Mouse (Mus musculus) layer of hippocampus, adult 11-12 months (tissue): ENCODE measurements around the gene Abca1.

Experiments used
- DNase-seq: peaks from one replicate; pipeline ENCODE4 v3.0.0; 2022; ENCODE audit warnings: low spot score

The Abca1 gene

GRCm38 (mm10) chr4:53121516-53122227 lies 38.0 kb downstream of the Abca1 start:
- DNase-seq = peak; percentile 69

- DNase-seq = no peak
Observed at GRCm38 (mm10) chr4:53121084-53121483, 38.6 kb downstream of the Abca1 start.

GRCm38 (mm10) chr4:53120038-53120685 lies 39.5 kb downstream of the Abca1 start:
- no peak for DNase-seq

- no peak for DNase-seq
Observed at GRCm38 (mm10) chr4:53118643-53119042, 41.1 kb downstream of the Abca1 start.

GRCm38 (mm10) chr4:53117610-53118009 lies 42.1 kb downstream of the Abca1 start:
- no peak for DNase-seq

GRCm38 (mm10) chr4:53117076-53117475 lies 42.6 kb downstream of the Abca1 start:
- DNase-seq = no peak

GRCm38 (mm10) chr4:53115866-53116265 lies 43.8 kb downstream of the Abca1 start:
- peak; percentile 49 for DNase-seq

GRCm38 (mm10) chr4:53115410-53115809 lies 44.3 kb downstream of the Abca1 start:
- no peak for DNase-seq

DNA sequence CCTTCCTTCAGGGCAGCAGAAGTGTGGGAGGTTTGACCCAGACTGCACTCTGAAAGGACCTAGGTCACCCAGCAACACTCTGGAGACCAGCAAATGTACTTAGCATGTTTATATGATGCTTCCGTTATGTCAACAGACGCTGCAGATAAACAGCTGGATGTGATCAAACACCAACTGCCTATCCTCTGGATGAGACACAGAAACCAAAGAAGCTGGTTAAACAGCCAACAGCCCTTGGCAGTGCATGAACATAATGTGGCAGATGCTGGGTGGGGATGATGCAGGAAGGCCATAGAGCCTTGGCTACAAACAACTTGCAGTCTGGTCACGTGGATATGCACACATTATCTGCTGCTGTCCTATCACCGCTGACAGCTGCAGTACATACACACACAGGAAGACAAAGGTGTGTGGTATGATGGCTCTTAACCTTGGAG lies 47.8 kb downstream of the Abca1 start:
- no peak for DNase-seq

DNA sequence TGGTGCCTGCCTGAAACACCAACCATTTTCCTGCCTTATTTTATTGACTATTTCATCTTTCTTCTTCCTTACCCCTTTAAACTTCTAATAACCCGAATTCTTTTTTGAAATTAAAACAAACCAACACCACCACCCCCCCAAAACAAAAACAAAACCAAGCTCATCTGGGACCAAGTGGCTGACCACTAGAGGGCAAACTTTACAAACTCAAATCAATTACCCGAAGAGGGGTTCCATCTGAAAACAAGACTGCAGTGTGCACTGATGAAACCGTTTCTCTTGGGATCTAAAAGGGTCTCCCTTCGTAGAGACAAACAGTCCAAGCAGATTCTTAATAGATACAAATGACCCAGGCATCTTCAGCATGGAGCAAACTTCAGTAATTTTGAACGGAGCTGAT lies 49.3 kb downstream of the Abca1 start:
- peak; percentile 43 for DNase-seq

DNA sequence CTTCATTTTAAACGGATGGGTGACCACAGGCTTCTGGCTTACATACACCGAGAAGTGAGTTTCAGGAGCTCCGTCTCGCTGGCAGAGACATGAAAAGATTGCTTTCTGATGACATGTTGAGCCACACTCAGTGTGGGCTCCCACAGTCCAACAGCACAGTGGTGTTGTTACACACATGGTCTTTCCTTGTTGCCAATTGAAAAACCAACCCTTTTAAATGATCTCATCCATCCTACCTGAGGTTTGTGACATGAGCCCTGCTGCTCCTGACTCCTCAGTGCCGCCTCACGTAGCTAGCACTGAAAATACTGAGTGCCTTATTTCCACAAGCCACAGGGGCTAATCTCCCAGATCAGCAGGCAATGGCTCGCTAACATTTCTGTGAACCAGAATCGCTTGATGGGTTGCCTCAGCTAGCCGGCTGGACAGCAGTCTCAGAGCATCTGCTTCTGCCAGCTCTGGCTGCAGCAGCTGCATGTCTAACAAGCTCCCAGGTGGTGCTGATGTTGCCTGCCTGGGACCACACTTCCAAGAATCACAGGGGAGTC lies 50.2 kb downstream of the Abca1 start:
- no peak for DNase-seq

DNA sequence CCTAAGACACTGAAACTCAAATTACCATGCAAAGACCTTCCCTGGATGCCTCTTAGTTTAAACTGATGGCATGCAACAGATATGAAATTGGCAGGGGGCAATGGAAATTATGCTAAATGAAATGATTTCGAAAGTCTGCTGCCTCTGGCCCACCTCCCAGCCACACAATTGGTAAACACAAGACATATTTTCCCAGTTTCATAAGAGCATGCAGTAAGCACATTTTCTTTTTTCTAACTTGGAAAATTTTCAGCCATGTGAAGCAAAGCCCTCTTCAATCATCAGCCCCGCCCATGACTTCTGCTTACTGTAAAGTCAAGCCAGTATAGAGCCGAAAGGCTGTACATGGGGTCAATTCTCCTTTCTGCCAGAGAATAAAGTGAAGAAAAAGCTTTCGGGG lies 51.5 kb downstream of the Abca1 start:
- no peak for DNase-seq

DNA sequence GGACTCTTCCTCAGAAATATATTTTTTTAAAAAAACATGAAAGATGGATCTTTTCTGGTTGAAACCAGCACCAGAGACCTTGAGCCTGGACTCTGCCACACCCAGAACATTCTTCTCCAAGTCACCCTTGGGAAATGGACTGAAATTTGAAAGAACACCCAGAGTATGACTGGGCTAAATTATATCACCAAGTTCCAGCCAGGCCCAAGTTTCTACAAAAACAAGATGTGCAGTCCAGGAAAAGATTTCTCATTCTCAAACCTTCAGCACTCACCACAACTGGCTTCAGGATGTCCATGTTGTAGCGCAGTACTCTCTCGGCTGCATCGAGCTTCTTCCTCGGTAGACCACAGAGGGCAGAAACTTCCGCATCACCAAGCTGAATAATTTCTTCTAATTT lies 53.0 kb downstream of the Abca1 start:
- no peak for DNase-seq

- DNase-seq = no peak
Observed at GRCm38 (mm10) chr4:53106071-53106470, 53.6 kb downstream of the Abca1 start.

DNA sequence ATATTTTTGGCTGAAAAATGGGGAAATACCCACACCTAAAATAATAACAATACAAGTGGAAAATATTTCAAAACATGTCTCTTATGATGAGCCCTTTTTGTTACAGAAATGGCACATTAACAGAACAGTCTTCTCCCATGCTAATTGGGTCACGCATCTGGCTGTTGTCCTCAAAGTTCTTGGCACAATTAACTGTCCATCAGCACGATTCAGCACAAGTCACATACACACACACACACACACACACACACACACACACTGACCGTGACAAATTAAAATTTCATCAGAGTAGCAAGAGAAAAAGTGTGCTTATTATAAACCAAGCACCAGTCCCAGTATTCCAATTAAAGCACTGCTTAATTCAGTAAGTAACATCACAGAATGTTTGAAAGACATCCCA lies 55.1 kb downstream of the Abca1 start:
- DNase-seq = no peak

DNA sequence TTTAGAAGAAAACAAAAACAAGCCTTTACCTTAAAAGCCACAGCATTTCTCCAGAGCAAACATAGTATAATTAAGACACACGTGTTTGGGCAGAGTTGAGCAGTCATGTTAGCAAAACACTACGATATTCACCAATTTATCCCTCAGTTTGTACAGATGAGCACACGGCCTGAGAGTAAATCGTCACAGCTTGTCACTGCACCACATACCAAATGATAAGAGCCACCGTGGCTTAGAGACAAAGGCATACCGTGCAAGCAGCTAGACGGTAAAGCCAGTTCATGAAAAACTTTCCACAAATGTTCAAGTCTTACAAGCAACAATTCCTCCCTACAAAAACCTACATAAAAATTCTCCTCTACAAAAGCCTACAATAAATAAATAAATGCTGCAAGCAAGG lies 57.2 kb downstream of the Abca1 start:
- no peak for DNase-seq

DNA sequence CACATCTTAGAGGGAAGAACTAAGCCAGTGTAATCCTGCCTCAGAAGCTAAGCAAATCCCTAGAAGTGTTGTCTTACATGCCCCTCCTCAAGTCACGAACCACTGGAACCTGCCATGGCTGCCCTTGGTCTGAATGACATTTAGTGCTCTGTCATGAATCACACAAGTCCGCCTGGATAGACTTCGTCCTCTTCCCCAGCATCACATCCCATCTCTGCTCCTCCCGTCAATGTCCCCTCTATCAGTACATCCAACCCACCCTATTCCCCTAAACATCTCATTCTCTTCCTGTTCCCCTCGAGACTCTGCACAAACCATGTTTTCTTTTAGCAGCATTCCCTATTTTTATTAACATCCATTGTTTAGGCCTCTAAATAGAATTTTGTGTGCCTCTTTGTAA lies 58.4 kb downstream of the Abca1 start:
- DNase-seq = no peak

DNA sequence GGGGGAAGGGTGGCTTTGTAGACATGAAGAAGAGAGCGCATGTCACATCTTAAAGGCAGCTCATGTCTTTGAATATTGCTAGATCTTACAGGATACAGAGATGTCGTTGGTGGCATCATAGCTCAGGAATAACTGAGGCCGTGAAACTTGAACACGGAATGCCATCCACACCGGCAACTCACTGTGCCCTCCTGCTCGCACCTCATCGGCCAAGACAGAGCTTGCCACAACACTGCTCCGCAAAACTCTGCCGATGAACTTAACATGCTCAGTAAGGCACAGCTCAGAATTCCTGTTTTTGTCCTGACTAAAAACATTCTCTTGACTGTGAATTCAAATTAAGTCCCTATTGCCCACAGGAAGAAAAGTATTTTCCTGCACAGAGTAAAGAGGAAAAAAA lies 59.2 kb downstream of the Abca1 start:
- no peak for DNase-seq

GRCm38 (mm10) chr4:53094850-53095249 lies 64.8 kb downstream of the Abca1 start:
- no peak for DNase-seq

GRCm38 (mm10) chr4:53094331-53094730 lies 65.4 kb downstream of the Abca1 start:
- no peak for DNase-seq

- DNase-seq = no peak
Observed at GRCm38 (mm10) chr4:53093615-53094014, 66.1 kb downstream of the Abca1 start.

- no peak for DNase-seq
Observed at GRCm38 (mm10) chr4:53089641-53090040, 70.1 kb downstream of the Abca1 start.

GRCm38 (mm10) chr4:53088999-53089398 lies 70.7 kb downstream of the Abca1 start:
- DNase-seq = no peak

- no peak for DNase-seq
Observed at GRCm38 (mm10) chr4:53086636-53087035, 73.1 kb downstream of the Abca1 start.
